Mouse (Mus musculus) macrophage (primary cell): ENCODE data around the gene Ajap1. TPM values are rescaled to one million over a fixed set of nuclear protein-coding genes. Genes with fewer than 3 reads are reported as not detected.

Source experiments
- H3K27ac ChIP-seq: fragments of 350-480 bp; formaldehyde crosslinking; 2 replicates; pipeline ENCODE4 v1.9.0; 2021
- H3K36me3 ChIP-seq: fragments of 350-480 bp; formaldehyde crosslinking; 2 replicates; pipeline ENCODE4 v1.9.0; 2021; ENCODE audit errors: inconsistent target
- H3K4me3 ChIP-seq: fragments of 350-480 bp; formaldehyde crosslinking; 2 replicates; pipeline ENCODE4 v1.9.0; 2021; ENCODE audit errors: inconsistent target
- H3K79me2 ChIP-seq: fragments of 350-480 bp; formaldehyde crosslinking; 2 replicates; pipeline ENCODE4 v1.9.0; 2021; ENCODE audit errors: inconsistent target
- WGBS: methylation state at CpG from one replicate; pipeline ENCODE4 v1.1.7; 2026; ENCODE audit warnings: inconsistent platforms; ENCODE audit not compliant: missing documents; 5-methylcytosine and 5-hydroxymethylcytosine counted together
- polyA plus RNA-seq: library from polyadenylated mRNA; stranded (reverse); fragments of 250-400 nt; gene quantifications from 3 replicates; pipeline ENCODE4 v1.2.4, GENCODE M21; 2018; ENCODE audit warnings: inconsistent platforms

Gene Ajap1
- polyA plus RNA-seq, 1 experiment from 2014 or later, result not detected

GRCm38 (mm10) chr4:153425961-153426656 lies 56.5 kb downstream of the Ajap1 start:
- Histone ChIP-seq H3K27ac (no peak overlapping the region), H3K79me2 (no peaks in the 10 kb centered on the region), H3K36me3 (no peaks in the 10 kb centered on the region), H3K4me3 (no peak overlapping the region)
- WGBS, result 88% methylated on average over 16 of the region's 16 CpGs

GRCm38 (mm10) chr4:153424324-153424723 lies 58.3 kb downstream of the Ajap1 start:
- 86% methylated on average over 9 of the region's 10 CpGs for WGBS
- no peaks in the 10 kb centered on the region for H3K79me2 ChIP-seq
- H3K4me3 ChIP-seq, result no peak overlapping the region
- no peak overlapping the region for H3K27ac ChIP-seq
- H3K36me3 ChIP-seq, result no peaks in the 10 kb centered on the region

- 9% methylated on average over 11 of the region's 12 CpGs for WGBS
- Histone ChIP-seq H3K27ac (no peak overlapping the region), H3K4me3 (no peak overlapping the region), H3K79me2 (no peaks in the 10 kb centered on the region), H3K36me3 (no peaks in the 10 kb centered on the region)
Observed at GRCm38 (mm10) chr4:153417926-153418325, 64.7 kb downstream of the Ajap1 start.

- no peaks in the 10 kb centered on the region for H3K79me2 ChIP-seq
- H3K27ac ChIP-seq, result no peak overlapping the region
- no peak overlapping the region for H3K4me3 ChIP-seq
- no peaks in the 10 kb centered on the region for H3K36me3 ChIP-seq
- WGBS, result 9% methylated on average over 21 of the region's 23 CpGs
Observed at GRCm38 (mm10) chr4:153417164-153417896, 65.3 kb downstream of the Ajap1 start.

- H3K27ac ChIP-seq, result no peak overlapping the region
- H3K79me2 ChIP-seq, result no peaks in the 10 kb centered on the region
- H3K4me3 ChIP-seq, result no peak overlapping the region
- no peaks in the 10 kb centered on the region for H3K36me3 ChIP-seq
- WGBS, result 62% methylated on average over 9 of the region's 9 CpGs
Observed at GRCm38 (mm10) chr4:153416111-153416510, 66.5 kb downstream of the Ajap1 start.

GRCm38 (mm10) chr4:153398421-153398820 lies 84.2 kb downstream of the Ajap1 start:
- no peak overlapping the region for H3K4me3 ChIP-seq
- no peaks in the 10 kb centered on the region for H3K79me2 ChIP-seq
- H3K36me3 ChIP-seq, result no peaks in the 10 kb centered on the region
- no peak overlapping the region for H3K27ac ChIP-seq
- 92% methylated on average over 8 of the region's 8 CpGs for WGBS

- Histone ChIP-seq H3K27ac (no peak overlapping the region), H3K79me2 (no peaks in the 10 kb centered on the region), H3K4me3 (no peak overlapping the region), H3K36me3 (no peaks in the 10 kb centered on the region)
- WGBS, result 90% methylated on average over 12 of the region's 12 CpGs
Observed at GRCm38 (mm10) chr4:153387478-153387877, 95.1 kb downstream of the Ajap1 start.

- Histone ChIP-seq H3K79me2 (no peaks in the 10 kb centered on the region), H3K36me3 (no peaks in the 10 kb centered on the region), H3K4me3 (no peak overlapping the region), H3K27ac (no peak overlapping the region)
- WGBS, result 75% methylated on average over 7 of the region's 7 CpGs
Observed at GRCm38 (mm10) chr4:153381433-153381832, 101.2 kb downstream of the Ajap1 start.

GRCm38 (mm10) chr4:153380885-153381284 lies 101.7 kb downstream of the Ajap1 start:
- H3K36me3 ChIP-seq, result no peaks in the 10 kb centered on the region
- WGBS, result 89% methylated on average over 10 of the region's 10 CpGs
- H3K27ac ChIP-seq, result no peak overlapping the region
- H3K79me2 ChIP-seq, result no peaks in the 10 kb centered on the region
- no peak overlapping the region for H3K4me3 ChIP-seq

- Histone ChIP-seq H3K36me3 (no peaks in the 10 kb centered on the region), H3K4me3 (no peak overlapping the region), H3K27ac (no peak overlapping the region), H3K79me2 (no peaks in the 10 kb centered on the region)
- 14% methylated on average over 6 of the region's 6 CpGs for WGBS
Observed at GRCm38 (mm10) chr4:153377981-153378380, 104.6 kb downstream of the Ajap1 start.

- no peaks in the 10 kb centered on the region for H3K79me2 ChIP-seq
- no peak overlapping the region for H3K4me3 ChIP-seq
- H3K27ac ChIP-seq, result no peak overlapping the region
- no peaks in the 10 kb centered on the region for H3K36me3 ChIP-seq
- WGBS, result 87% methylated on average over 6 of the region's 6 CpGs
Observed at GRCm38 (mm10) chr4:153374233-153374632, 108.4 kb downstream of the Ajap1 start.

- WGBS, result 90% methylated on average over 14 of the region's 14 CpGs
- Histone ChIP-seq H3K79me2 (no peaks in the 10 kb centered on the region), H3K4me3 (no peak overlapping the region), H3K27ac (no peak overlapping the region), H3K36me3 (no peaks in the 10 kb centered on the region)
Observed at GRCm38 (mm10) chr4:153373125-153373524, 109.5 kb downstream of the Ajap1 start.

GRCm38 (mm10) chr4:153368620-153369159 lies 113.9 kb downstream of the Ajap1 start:
- 69% methylated on average over 10 of the region's 10 CpGs for WGBS

GRCm38 (mm10) chr4:153360868-153361545 lies 121.6 kb downstream of the Ajap1 start:
- Histone ChIP-seq H3K27ac (no peak overlapping the region), H3K79me2 (no peaks in the 10 kb centered on the region), H3K36me3 (no peaks in the 10 kb centered on the region), H3K4me3 (no peak overlapping the region)
- 47% methylated on average over 13 of the region's 13 CpGs for WGBS

More at GRCm38 (mm10) chr4:153368620-153369159, 113.9 kb downstream of the Ajap1 start:
- no peak overlapping the region for H3K27ac ChIP-seq
- no peaks in the 10 kb centered on the region for H3K79me2 ChIP-seq
- H3K36me3 ChIP-seq, result no peaks in the 10 kb centered on the region
- H3K4me3 ChIP-seq, result no peak overlapping the region

- H3K79me2 ChIP-seq, result no peaks in the 10 kb centered on the region
- WGBS, result 56% methylated on average over 7 of the region's 7 CpGs
- H3K27ac ChIP-seq, result no peak overlapping the region
- H3K4me3 ChIP-seq, result no peak overlapping the region
- no peaks in the 10 kb centered on the region for H3K36me3 ChIP-seq
Observed at GRCm38 (mm10) chr4:153358243-153358550, 124.4 kb downstream of the Ajap1 start.
